Mouse (Mus musculus) Muller cell, postnatal 12 days (primary cell): ENCODE results near the gene Chchd6.

Source experiments
- DNase-seq: peaks from one replicate; pipeline ENCODE4 v3.0.0-alpha.2; 2015; ENCODE audit errors: inconsistent ontology term

The Chchd6 gene

GRCm38 (mm10) chr6:89407247-89407889 lies 188.1 kb downstream of the Chchd6 start:
- DNase-seq = no peak

- DNase-seq = no peak
These were observed 190.5 kb downstream of the Chchd6 start for GRCm38 (mm10) chr6:89404964-89405363.

- no peak for DNase-seq
These were observed 191.9 kb downstream of the Chchd6 start for GRCm38 (mm10) chr6:89403257-89404225.

GRCm38 (mm10) chr6:89402406-89402805 lies 193.0 kb downstream of the Chchd6 start:
- no peak for DNase-seq

GRCm38 (mm10) chr6:89399564-89399963 lies 195.9 kb downstream of the Chchd6 start:
- DNase-seq = no peak

DNA sequence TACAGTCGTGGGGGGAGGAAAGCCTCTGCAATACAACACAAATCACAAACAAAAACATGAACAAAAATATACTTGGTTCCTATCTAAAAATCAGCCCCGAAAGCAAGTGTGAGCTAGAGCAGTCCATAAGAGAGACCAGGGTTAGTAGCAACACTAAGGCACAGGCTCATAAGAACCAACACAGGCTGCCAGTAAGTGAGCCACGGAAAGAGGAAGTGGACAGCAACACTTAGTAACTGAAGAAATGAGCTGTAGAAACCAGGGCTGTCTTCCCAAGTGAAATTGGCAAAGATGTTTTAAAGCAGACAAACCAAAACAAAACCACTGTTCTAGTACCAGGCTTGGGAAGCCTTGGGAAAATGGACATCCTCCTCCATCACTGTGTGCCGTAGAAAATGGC lies 197.5 kb downstream of the Chchd6 start:
- DNase-seq = no peak

DNA sequence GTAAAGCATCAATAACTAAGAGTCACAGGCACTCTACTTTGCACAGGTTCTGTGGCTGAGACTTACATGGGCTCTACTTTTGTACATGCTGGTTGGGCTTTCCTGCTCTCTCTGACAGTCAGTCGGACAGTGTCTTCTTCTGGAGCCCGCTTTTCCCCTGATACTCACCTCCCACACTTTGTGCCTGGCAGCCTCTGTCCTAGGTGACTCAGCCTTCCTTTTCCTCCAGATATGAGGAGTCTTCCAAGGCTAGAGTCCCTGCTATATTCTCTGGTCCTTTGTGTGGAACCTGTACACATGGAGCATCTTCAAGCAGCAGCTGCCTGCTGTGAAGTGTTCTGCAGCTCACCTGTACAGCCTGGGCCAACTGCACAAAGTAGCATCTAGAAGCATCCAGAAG lies 201.6 kb downstream of the Chchd6 start:
- DNase-seq = no peak

DNA sequence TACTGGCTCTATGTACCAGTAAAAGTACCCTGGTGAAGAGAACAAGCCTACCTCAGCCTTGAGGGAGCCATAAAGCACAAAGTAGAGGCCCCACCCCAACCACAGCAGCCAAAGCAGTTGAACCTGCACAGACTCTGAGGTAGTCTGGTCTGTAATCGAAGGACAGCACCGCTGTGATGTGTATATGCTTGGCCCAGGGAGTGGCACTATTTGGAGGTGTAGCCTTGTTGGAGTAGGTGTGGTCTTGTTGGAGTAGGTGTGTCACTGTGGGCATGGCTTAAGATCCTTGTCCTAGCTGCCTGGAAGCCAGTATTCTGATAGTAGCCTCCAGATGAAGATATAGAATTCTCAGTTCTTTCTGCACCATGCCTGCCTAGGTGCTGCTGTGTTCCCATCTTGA lies 203.2 kb downstream of the Chchd6 start:
- DNase-seq = no peak

DNA sequence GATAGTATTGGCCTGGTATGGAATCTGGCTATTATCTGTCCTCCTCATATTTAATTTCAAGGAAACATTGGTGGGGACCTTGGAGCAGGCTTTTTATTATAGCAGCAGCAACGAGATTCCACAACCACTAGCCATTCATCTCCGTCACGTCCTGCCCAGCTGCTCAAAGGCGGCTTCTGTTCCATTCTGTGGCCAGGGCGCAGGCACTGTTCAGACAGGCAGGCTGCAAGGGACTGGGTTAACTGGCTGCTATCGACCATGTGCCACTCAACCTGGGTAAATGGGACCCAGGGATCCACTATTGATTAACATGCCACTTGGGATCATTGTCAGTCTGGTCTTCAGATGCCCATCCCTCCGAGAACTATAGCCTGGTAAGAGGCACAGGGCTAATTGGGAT lies 205.7 kb downstream of the Chchd6 start:
- no peak for DNase-seq

DNA sequence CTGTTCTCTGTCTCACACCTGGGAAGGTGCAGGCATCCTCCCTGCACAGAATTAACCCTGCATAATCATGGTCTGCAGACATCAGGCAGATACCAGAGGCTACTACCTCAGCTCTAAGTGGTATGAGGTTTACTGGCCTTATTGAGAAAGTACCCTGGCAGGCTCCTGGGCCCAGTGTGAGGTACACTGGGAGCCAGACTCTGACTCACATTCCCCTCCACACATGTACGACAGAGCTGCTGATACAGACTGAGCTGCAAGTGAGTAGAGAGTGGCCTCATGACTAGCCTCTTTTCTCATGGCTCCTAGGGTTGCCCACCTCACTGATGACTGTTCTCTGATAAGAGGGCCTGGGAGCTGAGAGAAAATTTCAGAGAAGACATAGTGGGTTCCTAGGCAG lies 208.5 kb downstream of the Chchd6 start:
- no peak for DNase-seq

DNA sequence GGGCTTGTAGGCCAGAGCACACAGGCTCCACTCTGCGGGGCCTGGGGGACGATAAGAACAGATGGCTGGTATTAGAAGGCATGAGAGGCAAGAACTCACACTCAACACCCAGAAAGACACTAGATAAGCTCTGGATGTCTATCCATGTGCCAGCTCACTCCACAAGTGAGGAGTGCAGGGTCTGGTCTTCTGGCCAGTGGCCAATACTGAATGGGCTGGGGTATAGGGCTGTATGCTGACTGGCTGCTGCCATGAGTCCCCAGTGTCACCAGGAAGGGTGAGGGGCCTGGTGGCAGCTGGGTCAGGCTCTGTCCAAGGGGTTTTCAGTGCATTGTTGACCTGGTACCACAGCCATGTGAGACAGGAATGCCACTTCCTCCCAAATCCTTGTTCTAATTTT lies 210.8 kb downstream of the Chchd6 start:
- DNase-seq = no peak

- DNase-seq = no peak
These were observed 213.6 kb downstream of the Chchd6 start for GRCm38 (mm10) chr6:89381851-89382250.

GRCm38 (mm10) chr6:89381172-89381571 lies 214.3 kb downstream of the Chchd6 start:
- no peak for DNase-seq

DNA sequence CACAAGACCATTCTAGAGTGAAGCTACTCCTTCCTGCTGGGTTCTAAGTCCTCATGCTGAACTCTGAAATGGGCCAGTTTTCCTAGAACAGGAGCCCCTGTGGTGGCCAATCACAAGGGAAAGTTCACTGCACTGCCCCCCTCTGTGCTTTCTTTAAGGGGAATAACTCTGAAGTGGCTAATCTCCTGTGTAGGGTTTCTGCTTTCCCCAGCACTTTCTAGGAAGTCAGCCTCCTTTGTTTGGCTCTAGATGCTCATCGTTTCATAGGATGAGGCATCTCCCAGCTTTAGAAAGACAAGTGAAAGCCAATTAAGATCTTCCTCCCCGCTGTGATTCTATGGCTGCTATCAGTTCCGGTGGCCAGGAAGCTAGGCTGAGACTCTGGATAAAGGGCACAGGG lies 214.7 kb downstream of the Chchd6 start:
- DNase-seq = no peak

GRCm38 (mm10) chr6:89378264-89378663 lies 217.2 kb downstream of the Chchd6 start:
- DNase-seq = no peak

DNA sequence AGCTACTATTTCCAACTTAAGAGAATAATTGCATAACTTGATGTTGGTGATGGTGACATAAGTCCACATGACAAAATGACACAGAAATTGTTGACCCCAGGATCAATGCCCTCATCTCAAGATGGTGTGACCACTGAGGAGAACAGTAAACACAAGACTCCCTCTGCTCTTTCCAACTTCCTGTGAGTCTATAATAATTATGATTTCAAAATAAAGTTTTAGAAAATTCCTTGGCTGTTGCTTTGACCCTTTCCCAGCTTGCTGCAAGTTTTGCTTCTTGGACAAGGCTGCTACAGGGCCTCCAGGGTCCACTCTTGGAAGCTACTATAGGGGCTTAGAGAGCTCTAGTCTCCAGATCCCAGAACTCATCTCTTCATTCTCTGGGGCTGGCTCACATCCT lies 226.6 kb downstream of the Chchd6 start:
- DNase-seq = no peak

- no peak for DNase-seq
These were observed 231.1 kb downstream of the Chchd6 start for GRCm38 (mm10) chr6:89364342-89364741.

DNA sequence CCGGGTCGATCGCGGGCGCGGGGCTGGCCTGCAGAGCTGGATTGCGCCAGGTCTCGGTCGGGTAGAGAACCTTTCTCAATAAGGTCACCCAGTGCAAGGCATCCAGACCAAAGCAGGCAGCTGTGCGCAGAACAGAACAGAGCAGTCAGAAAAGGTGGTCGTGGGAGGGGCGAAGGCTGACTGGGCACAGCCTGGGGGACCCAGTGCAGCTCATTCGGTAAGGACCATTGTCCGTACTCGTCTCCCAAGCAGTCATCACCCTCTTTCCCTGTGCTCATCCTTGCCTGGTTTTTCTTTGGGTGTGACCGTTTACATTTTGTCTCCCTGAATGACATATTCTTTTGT lies 232.4 kb downstream of the Chchd6 start:
- no peak for DNase-seq

DNA sequence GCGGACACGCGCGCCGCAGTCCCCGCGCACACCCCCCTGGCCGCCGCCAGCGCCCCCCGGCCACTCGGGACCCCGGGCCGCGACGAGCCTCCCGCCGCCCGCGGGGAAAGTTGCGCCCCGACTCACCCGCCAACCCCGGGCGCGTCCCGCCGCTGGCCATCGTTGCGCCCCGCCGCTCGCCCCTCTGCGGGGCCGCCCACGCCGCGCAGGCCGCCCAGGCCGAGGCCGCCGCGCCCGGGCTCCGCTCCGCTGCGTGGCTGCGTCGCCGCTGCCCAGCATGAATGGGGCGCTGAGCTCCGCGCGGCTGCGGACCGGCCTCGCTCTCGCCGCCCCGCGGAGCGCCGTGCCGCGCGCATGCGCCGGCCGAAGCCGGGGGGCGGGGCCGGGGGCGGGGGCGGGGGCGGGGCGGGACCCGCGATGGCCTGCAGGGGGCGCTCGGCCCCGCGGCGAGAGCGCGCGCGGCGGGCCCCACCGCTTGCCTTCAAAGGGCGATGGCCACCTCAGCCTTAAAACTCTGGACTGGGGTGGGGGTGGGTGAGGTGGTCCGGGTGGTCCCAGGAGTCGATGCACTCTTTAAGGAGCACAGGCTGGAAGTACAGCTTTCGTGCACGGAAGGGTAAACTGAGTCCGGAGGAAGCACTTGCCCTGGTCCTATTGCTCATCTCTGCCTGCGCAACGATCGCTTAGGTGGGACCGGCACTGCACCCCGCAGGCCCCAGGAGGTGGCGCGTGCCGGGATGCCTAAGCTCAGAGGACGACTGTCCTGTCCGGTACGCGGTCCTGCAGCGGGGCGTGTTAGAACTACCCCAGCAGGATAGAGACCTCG lies 233.0 kb downstream of the Chchd6 start, which contains the start of gene Plxna1:
Gene Plxna1, minus strand, starts transcription at position 340 of the 826 bp plus-strand sequence.
- DNase-seq = peak; percentile 76

- DNase-seq = peak; percentile 56
These were observed 233.8 kb downstream of the Chchd6 start for GRCm38 (mm10) chr6:89361418-89362280.
